Mouse (Mus musculus): Measurements from ENCODE around the gene Vcp.

- TF ChIP-seq CTCF (IDR thresholded peaks at IDR 0.05; ENCODE audit: insufficient read depth, low read length) (no peak), POLR2A (IDR thresholded peaks at IDR 0.05; ENCODE audit: borderline replicate concordance, extremely low read depth, low read depth, low read length) (no peak)
Observed at GRCm38 (mm10) chr4:42957306-42957705, 43.0 kb downstream of the Vcp start.

Data from lung, adult 2 months (tissue).